Mouse (Mus musculus): Measurements from ENCODE around the gene Acly. TPM values are rescaled to one million over a fixed set of nuclear protein-coding genes. Genes with fewer than 3 reads are reported as not detected.

Gene Acly
- polyA plus RNA-seq, 1 experiment from 2014 or later: 203 TPM

- no peak overlapping the region for H3K4me3 ChIP-seq
- H3K27ac ChIP-seq: no peak overlapping the region
- no peaks in the 10 kb centered on the region for H3K4me1 ChIP-seq
- H3K9ac ChIP-seq: no peak overlapping the region
- peaks cover 93% of the 10 kb centered on the region for H3K36me3 ChIP-seq
- no peaks in the 10 kb centered on the region for H3K27me3 ChIP-seq
- no peak overlapping the region for H3K4me2 ChIP-seq (replicated peaks)
- ATAC-seq (ENCODE audit: insufficient number of reproducible peaks, insufficient read depth, low FRiP score, low TSS enrichment): no peak
- WGBS: 95% methylated on average over 12 of the region's 12 CpGs
- H3K9me3 ChIP-seq: no peaks in the 10 kb centered on the region
Measured at GRCm38 (mm10) chr11:100504990-100505660, 22.7 kb downstream of the Acly start.

DNA sequence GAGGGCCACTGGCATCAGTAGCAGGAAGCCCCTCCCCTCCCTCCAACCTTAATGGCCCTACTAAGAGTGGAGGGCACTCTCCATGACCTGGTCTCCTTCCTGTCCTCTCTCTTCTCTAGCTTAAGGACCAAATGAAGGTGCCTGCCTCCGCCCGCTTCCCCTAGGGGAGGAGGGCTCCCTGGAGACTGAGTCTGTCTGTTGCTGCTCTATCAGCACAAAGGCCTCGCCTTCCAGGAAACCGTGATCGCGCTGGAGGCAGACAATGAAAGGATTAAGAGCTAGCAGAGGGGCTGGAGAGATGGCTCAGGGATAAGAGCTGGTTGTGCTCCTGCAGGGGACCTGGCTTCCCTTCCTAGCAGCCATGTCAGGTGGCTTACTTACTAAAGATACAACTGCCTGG is 26.5 kb downstream of the Acly start:
- 36% methylated on average over 6 of the region's 6 CpGs for WGBS
- peaks cover 94% of the 10 kb centered on the region for H3K36me3 ChIP-seq
- ATAC-seq (ENCODE audit: insufficient number of reproducible peaks, insufficient read depth, low FRiP score, low TSS enrichment): no peak

DNA sequence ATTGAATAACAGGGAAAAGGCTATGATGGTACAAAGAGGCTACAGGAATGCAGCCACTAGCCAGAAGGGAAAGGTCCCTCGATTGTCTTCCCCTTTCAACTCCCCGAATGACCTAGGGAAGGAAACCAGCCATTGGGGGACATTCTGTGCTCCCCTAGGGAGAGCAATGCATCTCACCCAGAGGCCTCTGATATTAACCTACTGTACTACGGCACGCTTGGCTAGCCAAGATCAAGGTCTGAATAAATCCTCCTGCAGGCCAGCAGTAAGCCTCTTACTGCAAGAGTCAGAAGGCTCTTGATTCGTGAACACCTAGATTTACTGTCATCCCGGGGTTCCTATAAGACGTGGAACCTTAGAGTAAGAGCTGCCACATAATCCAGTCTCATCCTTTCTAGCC is 27.1 kb downstream of the Acly start:
- no peak overlapping the region for H3K9ac ChIP-seq
- no peaks in the 10 kb centered on the region for H3K9me3 ChIP-seq
- H3K4me1 ChIP-seq: no peaks in the 10 kb centered on the region
- H3K36me3 ChIP-seq: peaks cover 94% of the 10 kb centered on the region
- H3K27ac ChIP-seq: no peak overlapping the region
- no peak overlapping the region for H3K4me3 ChIP-seq
- ATAC-seq (ENCODE audit: insufficient number of reproducible peaks, insufficient read depth, low FRiP score, low TSS enrichment): no peak
- no peaks in the 10 kb centered on the region for H3K27me3 ChIP-seq
- H3K4me2 ChIP-seq (replicated peaks): no peak overlapping the region
- 87% methylated on average over 7 of the region's 7 CpGs for WGBS

More for the DNA sequence above, 26.5 kb downstream of the Acly start:
- Histone ChIP-seq H3K27me3 (no peaks in the 10 kb centered on the region), H3K27ac (no peak overlapping the region), H3K4me2 (replicated peaks) (no peak overlapping the region), H3K9me3 (no peaks in the 10 kb centered on the region), H3K4me3 (no peak overlapping the region), H3K4me1 (no peaks in the 10 kb centered on the region), H3K9ac (no peak overlapping the region)

DNA sequence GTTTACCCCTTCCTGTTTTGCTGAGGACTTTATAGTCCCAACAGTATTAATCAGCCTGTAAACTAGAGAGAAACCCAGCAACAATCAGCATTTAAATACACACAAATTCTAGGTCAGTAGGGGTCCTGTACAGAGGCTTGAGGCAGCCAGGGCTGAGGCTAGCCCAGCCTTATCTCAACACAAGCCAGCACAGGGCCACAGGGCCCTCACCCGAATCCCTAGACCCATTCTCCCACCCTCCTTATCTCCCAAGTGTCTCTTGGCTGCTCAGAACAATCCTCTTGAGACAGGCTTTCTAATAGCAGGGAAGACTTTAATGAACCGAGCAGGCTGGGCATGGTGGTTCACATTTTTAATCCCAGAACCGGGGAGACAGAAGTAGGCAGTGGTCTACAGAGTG is 27.6 kb downstream of the Acly start:
- Histone ChIP-seq H3K36me3 (peaks cover 94% of the 10 kb centered on the region), H3K27me3 (no peaks in the 10 kb centered on the region), H3K4me2 (replicated peaks) (no peak overlapping the region), H3K9me3 (no peaks in the 10 kb centered on the region), H3K27ac (no peak overlapping the region), H3K4me1 (no peaks in the 10 kb centered on the region), H3K9ac (no peak overlapping the region), H3K4me3 (no peak overlapping the region)
- WGBS: 84% methylated on average over 3 of the region's 3 CpGs
- ATAC-seq (ENCODE audit: insufficient number of reproducible peaks, insufficient read depth, low FRiP score, low TSS enrichment): no peak

DNA sequence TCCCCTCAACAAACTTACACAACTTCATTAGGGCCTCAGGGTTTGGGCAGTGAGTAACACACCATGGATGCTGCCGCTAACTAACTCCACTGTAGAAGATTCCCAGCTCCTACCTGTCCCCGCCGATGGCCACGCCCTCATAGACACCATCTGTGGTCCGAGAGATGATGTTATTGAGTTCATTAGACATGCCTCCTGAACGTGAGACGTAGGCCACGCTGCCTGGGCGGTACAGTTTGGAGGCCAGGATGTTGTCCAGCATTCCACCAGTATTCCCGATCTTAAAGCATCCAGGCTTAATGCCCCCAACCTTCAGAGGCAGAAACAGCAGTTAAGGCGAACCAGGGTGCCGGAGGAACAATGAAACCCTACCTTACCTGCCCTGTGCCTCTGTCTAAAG is 34.0 kb downstream of the Acly start:
- H3K36me3 ChIP-seq: peaks cover 94% of the 10 kb centered on the region
- H3K9ac ChIP-seq: no peak overlapping the region
- no peak overlapping the region for H3K4me3 ChIP-seq
- WGBS: 89% methylated on average over 12 of the region's 12 CpGs
- ATAC-seq (ENCODE audit: insufficient number of reproducible peaks, insufficient read depth, low FRiP score, low TSS enrichment): no peak
- H3K9me3 ChIP-seq: no peaks in the 10 kb centered on the region
- H3K27me3 ChIP-seq: no peaks in the 10 kb centered on the region
- H3K4me2 ChIP-seq (replicated peaks): no peak overlapping the region
- no peaks in the 10 kb centered on the region for H3K4me1 ChIP-seq
- no peak overlapping the region for H3K27ac ChIP-seq

GRCm38 (mm10) chr11:100490951-100491350 is 36.8 kb downstream of the Acly start:
- Histone ChIP-seq H3K4me2 (replicated peaks) (no peak overlapping the region), H3K27ac (no peak overlapping the region), H3K9me3 (no peaks in the 10 kb centered on the region), H3K27me3 (no peaks in the 10 kb centered on the region), H3K4me1 (no peaks in the 10 kb centered on the region), H3K36me3 (peaks cover 92% of the 10 kb centered on the region), H3K9ac (no peak overlapping the region), H3K4me3 (no peak overlapping the region)
- WGBS: 92% methylated on average over 6 of the region's 6 CpGs
- no peak for ATAC-seq (ENCODE audit: insufficient number of reproducible peaks, insufficient read depth, low FRiP score, low TSS enrichment)

GRCm38 (mm10) chr11:100485801-100486538 is 41.8 kb downstream of the Acly start:
- WGBS: 88% methylated on average over 8 of the region's 8 CpGs
- H3K27ac ChIP-seq: no peak overlapping the region
- H3K27me3 ChIP-seq: no peaks in the 10 kb centered on the region
- H3K4me3 ChIP-seq: no peak overlapping the region
- ATAC-seq (ENCODE audit: insufficient number of reproducible peaks, insufficient read depth, low FRiP score, low TSS enrichment): no peak
- no peaks in the 10 kb centered on the region for H3K9me3 ChIP-seq
- H3K9ac ChIP-seq: no peak overlapping the region
- no peaks in the 10 kb centered on the region for H3K4me1 ChIP-seq
- peaks cover 97% of the 10 kb centered on the region for H3K36me3 ChIP-seq
- no peak overlapping the region for H3K4me2 ChIP-seq (replicated peaks)

DNA sequence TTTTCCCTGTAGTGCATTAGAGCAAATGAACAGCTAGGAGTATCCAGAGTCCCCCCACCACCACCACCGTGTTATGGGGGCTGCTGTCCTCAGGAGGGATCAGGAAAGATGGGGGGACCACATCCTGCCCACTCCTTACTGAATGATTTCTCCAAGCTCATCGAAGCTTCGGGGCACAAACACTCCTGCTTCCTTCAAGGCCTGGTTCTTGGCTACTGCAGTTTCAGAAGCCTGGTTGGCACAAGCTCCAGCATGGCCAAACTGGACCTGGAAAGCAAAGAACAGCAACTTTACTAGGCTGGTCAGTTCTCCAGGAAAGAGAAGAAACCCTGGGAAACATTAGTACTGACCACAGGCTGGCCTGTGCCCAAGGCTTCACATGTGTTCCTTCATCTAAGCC is 43.3 kb downstream of the Acly start:
- WGBS: 84% methylated on average over 3 of the region's 3 CpGs
- no peaks in the 10 kb centered on the region for H3K9me3 ChIP-seq
- no peak for ATAC-seq (ENCODE audit: insufficient number of reproducible peaks, insufficient read depth, low FRiP score, low TSS enrichment)
- no peak overlapping the region for H3K4me2 ChIP-seq (replicated peaks)
- peaks cover 95% of the 10 kb centered on the region for H3K36me3 ChIP-seq
- no peaks in the 10 kb centered on the region for H3K4me1 ChIP-seq
- H3K27me3 ChIP-seq: no peaks in the 10 kb centered on the region
- no peak overlapping the region for H3K27ac ChIP-seq
- H3K4me3 ChIP-seq: no peak overlapping the region
- H3K9ac ChIP-seq: no peak overlapping the region

DNA sequence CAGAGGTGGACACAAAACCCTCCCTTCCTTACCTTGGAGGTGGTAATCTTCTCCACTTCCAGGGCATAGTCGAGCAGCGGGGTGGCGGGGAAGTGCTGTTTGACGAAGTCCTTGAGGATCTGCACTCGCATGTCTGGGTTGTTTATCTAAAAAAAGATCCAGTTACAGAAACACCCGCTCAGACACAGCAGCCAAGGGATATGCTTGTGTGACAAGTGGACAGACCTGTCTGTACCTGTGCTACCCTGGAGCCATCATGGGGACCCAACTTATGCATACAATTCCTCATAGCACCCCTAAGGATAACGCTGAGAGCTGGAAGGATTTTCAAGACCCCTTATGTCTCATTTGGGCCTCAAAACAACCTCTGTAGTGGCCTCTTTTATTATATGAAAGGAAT is 48.6 kb downstream of the Acly start:
- no peak overlapping the region for H3K4me2 ChIP-seq (replicated peaks)
- no peak overlapping the region for H3K9ac ChIP-seq
- no peaks in the 10 kb centered on the region for H3K27me3 ChIP-seq
- 79% methylated on average over 7 of the region's 7 CpGs for WGBS
- H3K27ac ChIP-seq: no peak overlapping the region
- H3K9me3 ChIP-seq: no peaks in the 10 kb centered on the region
- ATAC-seq (ENCODE audit: insufficient number of reproducible peaks, insufficient read depth, low FRiP score, low TSS enrichment): no peak
- no peak overlapping the region for H3K4me3 ChIP-seq
- peaks cover 82% of the 10 kb centered on the region for H3K36me3 ChIP-seq
- no peaks in the 10 kb centered on the region for H3K4me1 ChIP-seq

DNA sequence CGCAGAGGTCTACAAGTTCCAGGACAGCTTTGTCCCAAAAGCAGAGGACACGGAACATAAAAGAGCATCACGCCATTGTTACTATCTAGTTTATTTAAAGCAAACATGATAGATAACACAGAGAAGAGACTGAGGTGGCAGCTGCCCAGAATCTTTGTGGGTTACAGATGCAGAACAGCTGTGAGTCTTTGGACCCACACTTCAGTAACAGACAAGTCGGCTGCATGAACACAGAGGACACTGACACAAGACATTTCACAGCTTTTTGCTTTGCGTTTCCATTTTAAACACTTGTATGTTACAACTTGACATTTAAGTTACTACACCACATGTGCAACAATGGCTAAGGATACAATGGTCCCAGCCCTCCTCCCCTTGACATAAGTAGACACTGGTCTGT is 51.5 kb downstream of the Acly start:
- ATAC-seq (ENCODE audit: insufficient number of reproducible peaks, insufficient read depth, low FRiP score, low TSS enrichment): no peak
- H3K36me3 ChIP-seq: peaks cover 53% of the 10 kb centered on the region
- H3K4me1 ChIP-seq: peaks cover 4% of the 10 kb centered on the region
- no peak overlapping the region for H3K27ac ChIP-seq
- H3K9ac ChIP-seq: no peak overlapping the region
- H3K27me3 ChIP-seq: no peaks in the 10 kb centered on the region
- no peaks in the 10 kb centered on the region for H3K9me3 ChIP-seq
- no peak overlapping the region for H3K4me3 ChIP-seq
- 90% methylated on average over 5 of the region's 5 CpGs for WGBS
- no peak overlapping the region for H3K4me2 ChIP-seq (replicated peaks)

- H3K27me3 ChIP-seq: no peaks in the 10 kb centered on the region
- 36% methylated on average over 5 of the region's 5 CpGs for WGBS
- H3K36me3 ChIP-seq: peaks cover 20% of the 10 kb centered on the region
- H3K4me2 ChIP-seq (replicated peaks): no peak overlapping the region
- H3K9ac ChIP-seq: no peak overlapping the region
- peak overlapping the region; percentile 97 for H3K4me3 ChIP-seq
- H3K4me1 ChIP-seq: peaks cover 16% of the 10 kb centered on the region
- ATAC-seq (ENCODE audit: insufficient number of reproducible peaks, insufficient read depth, low FRiP score, low TSS enrichment): no peak
- H3K9me3 ChIP-seq: no peaks in the 10 kb centered on the region
- H3K27ac ChIP-seq: no peak overlapping the region
Measured at GRCm38 (mm10) chr11:100472935-100473295, 54.9 kb downstream of the Acly start.

DNA sequence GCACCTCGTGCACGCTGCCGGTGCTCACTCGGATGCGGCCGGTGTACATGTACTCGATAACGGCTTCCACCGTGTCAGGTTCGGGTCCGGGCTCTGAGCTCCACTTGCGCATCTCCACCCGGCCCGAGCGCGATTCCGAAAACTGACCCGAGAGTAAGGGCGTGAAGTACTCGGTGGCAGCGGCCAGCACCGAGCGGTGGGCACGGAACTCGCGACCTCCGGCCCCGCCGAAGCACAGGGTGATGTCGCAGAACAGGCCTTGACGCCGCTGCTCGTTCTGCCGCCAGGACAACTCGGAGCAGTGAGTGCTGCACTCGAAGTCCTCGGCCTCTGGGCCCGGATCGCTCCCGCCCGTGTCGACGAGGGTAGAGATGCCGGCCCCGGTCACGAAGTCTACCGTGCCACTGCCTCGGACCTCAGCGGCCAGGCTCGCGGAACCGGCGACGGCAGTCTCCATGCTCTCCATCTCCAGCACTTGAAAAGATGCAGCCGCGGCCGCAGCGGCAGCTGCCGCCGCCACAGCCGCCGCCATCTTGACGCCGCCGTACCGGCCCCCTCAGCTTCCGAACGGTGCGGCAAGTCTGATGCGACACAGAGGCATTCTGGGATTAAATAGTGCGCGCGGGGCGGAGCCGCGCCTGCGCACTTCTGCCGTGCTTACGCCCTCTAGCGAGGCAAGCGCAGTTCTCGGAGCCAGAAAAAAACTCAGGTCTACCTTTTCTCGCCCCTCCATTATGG is 55.4 kb downstream of the Acly start, which contains the start of gene Klhl11:
Gene Klhl11 (minus strand): TSS at position 545 of the 738 bp plus-strand sequence.
- H3K9ac ChIP-seq: peak within 1 kb of the TSS; percentile 93
- H3K27ac ChIP-seq: peak within 1 kb of the TSS; percentile 77
- H3K36me3 ChIP-seq: peaks cover 16% of the 10 kb centered on the region
- peak; percentile 70; the same call in 1 of the 2 replicates for ATAC-seq (ENCODE audit: insufficient number of reproducible peaks, insufficient read depth, low FRiP score, low TSS enrichment)
- no peaks in the 10 kb centered on the region for H3K9me3 ChIP-seq
- peaks cover 16% of the 10 kb centered on the region for H3K4me1 ChIP-seq
- no peaks in the 10 kb centered on the region for H3K27me3 ChIP-seq
- H3K4me2 ChIP-seq (replicated peaks): peak within 1 kb of the TSS; percentile 94
- H3K4me3 ChIP-seq: peak within 1 kb of the TSS; percentile 97
- WGBS: under 1% methylated on average over 83 of the region's 83 CpGs

Measured in embryonic facial prominence, embryonic 12.5 days (tissue).